ENCODE assay signal across 17 mouse cellular contexts in the genomic region with DNA sequence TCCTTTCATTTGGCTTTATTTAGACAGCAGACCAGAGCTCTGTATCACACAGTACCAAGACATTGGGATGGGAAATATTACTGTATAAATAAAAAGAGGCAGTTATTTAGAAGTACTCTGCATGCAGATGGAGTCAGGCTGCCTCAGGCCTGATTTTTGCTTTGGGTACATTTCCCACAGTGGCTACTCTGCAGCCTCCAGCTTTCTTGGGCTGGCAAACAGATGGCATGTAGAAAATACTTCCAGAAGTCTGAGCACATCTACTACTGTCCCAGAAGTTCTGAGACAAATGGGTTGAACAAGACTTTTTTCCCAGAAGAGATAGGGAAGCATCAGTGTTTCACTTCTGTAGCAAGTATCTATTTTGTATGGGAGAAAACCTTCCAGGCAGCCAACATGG.
"Had no signal": no experiment of that assay in that cellular context is flagged by ENCODE, and none has a peak within 500 bp of the region (broad histone marks: within the 10 kb centered on the region; RNA-seq: fewer than 3 reads in every experiment).

No protein-coding gene starts in this region.

- H3K4me3 ChIP-seq: layer of hippocampus, adult 2 months; limb, embryonic 10.5 days; limb, embryonic 13.5 days; liver, embryonic 13.5 days; myocyte; neural tube, embryonic 13.5 days; stomach, embryonic 15.5 days had no signal

- H3K4me1 ChIP-seq: liver, embryonic 13.5 days; stomach, embryonic 15.5 days had no signal

- H3K9ac ChIP-seq: limb, embryonic 13.5 days; liver, embryonic 13.5 days; neural tube, embryonic 13.5 days; stomach, embryonic 15.5 days had no signal

- H3K27ac ChIP-seq: kidney, postnatal 0 days; layer of hippocampus, adult 2 months; limb, embryonic 10.5 days; limb, embryonic 13.5 days; liver, embryonic 13.5 days; neural tube, embryonic 13.5 days; stomach, embryonic 15.5 days had no signal

- H3K9me3 ChIP-seq: limb, embryonic 10.5 days; limb, embryonic 13.5 days; liver, embryonic 13.5 days; neural tube, embryonic 13.5 days; stomach, embryonic 15.5 days had no signal

- H3K36me3 ChIP-seq: limb, embryonic 10.5 days; limb, embryonic 13.5 days; liver, embryonic 13.5 days; neural tube, embryonic 13.5 days; stomach, embryonic 15.5 days had no signal

- DNase-seq: kidney, adult 2 months; kidney, postnatal 25 days; layer of hippocampus, adult 9-11 months; liver; liver, embryonic 13.5 days; lung, adult 2 months; lung, postnatal 14 days; lung, postnatal 4 days; spleen, adult 18-20 months; thymus, postnatal 25 days had no signal

- H3K4me2 ChIP-seq: limb, embryonic 13.5 days; liver, embryonic 13.5 days; neural tube, embryonic 13.5 days; stomach, embryonic 15.5 days had no signal

- H3K27me3 ChIP-seq: liver, embryonic 13.5 days; neural tube, embryonic 13.5 days; stomach, embryonic 15.5 days had no signal
